Mouse (Mus musculus) MEL (cell line): ENCODE measurements around the gene Cyfip2. TPM values are rescaled to one million over a fixed set of nuclear protein-coding genes. Genes with fewer than 3 reads are reported as not detected.
A peak's percentile ranks its signal among the peaks of the same experiment; 100 is the strongest.

ENCODE experiments used
- DNase-seq: peaks from one replicate; pipeline ENCODE4 v3.0.0; 2011; ENCODE audit warnings: low read depth, low spot score
- H3K27ac ChIP-seq: 2 replicates; pipeline ENCODE4 v1.5.1; 2012; ENCODE audit warnings: low read depth, mild to moderate bottlenecking, control low read depth, low read length, moderate library complexity; ENCODE audit not compliant: control insufficient read depth
- H3K27me3 ChIP-seq, 2 experiments: fragments of 150-350 bp in 1 of 2; sonication (generic) in 1 of 2; 2 replicates each; pipeline ENCODE4 v1.6.1; 2012; ENCODE audit warnings: low read length in 2 of 2, mild to moderate bottlenecking in 2 of 2, improper control_type of control experiment in 1 of 2, moderate library complexity in 1 of 2; ENCODE audit not compliant: insufficient read depth in 2 of 2, control insufficient read depth in 1 of 2
- H3K36me3 ChIP-seq, 2 experiments: 2 replicates each; pipeline ENCODE4 v1.6.1; 2012 to 2014; ENCODE audit warnings: low read length in 2 of 2, improper control_type of control experiment in 1 of 2, inconsistent platforms in 1 of 2, mild to moderate bottlenecking in 1 of 2; ENCODE audit not compliant: insufficient read depth in 2 of 2, control insufficient read depth in 1 of 2
- H3K4me1 ChIP-seq, 2 experiments: fragments of 150-350 bp in 1 of 2; sonication (generic) in 1 of 2; 2 replicates each; pipeline ENCODE4 v1.6.1; 2012; ENCODE audit warnings: low read length in 2 of 2, improper control_type of control experiment in 1 of 2, mild to moderate bottlenecking in 1 of 2; ENCODE audit not compliant: insufficient read depth in 2 of 2, control insufficient read depth in 1 of 2
- H3K4me3 ChIP-seq, 2 experiments: fragments of 150-350 bp in 1 of 2; sonication (generic) in 1 of 2; 2 replicates each; pipeline ENCODE4 v1.5.1; 2012; ENCODE audit warnings: low read depth in 2 of 2, low read length in 2 of 2, mild to moderate bottlenecking in 2 of 2, moderate library complexity in 2 of 2, control low read depth in 1 of 2, improper control_type of control experiment in 1 of 2; ENCODE audit not compliant: control insufficient read depth in 1 of 2, insufficient read depth in 1 of 2
- H3K79me2 ChIP-seq: 2 replicates; pipeline ENCODE4 v1.6.1; 2012; ENCODE audit warnings: mild to moderate bottlenecking, low read length, moderate library complexity; ENCODE audit not compliant: control insufficient read depth, poor library complexity, insufficient read depth
- H3K9ac ChIP-seq: 2 replicates; pipeline ENCODE4 v1.6.1; 2012; ENCODE audit warnings: low read depth, mild to moderate bottlenecking, control low read depth, low read length, moderate library complexity; ENCODE audit not compliant: control insufficient read depth, poor library complexity, severe bottlenecking
- H3K9me3 ChIP-seq: fragments of 150-350 bp; sonication (generic); replicated peaks from 2 replicates; pipeline ENCODE4 v1.6.1; 2012; ENCODE audit warnings: mild to moderate bottlenecking, low read length, improper control_type of control experiment, moderate library complexity; ENCODE audit not compliant: insufficient read depth
- BHLHE40 ChIP-seq: IDR thresholded peaks from 2 replicates; pipeline ENCODE4 v1.6.1; 2012; ENCODE audit warnings: low read depth, mild to moderate bottlenecking, inconsistent platforms, low read length, improper control_type of control experiment, borderline replicate concordance
- CHD1 ChIP-seq: IDR thresholded peaks from 2 replicates; pipeline ENCODE4 v1.6.1; 2012; ENCODE audit warnings: low read depth, mild to moderate bottlenecking, inconsistent platforms, low read length, improper control_type of control experiment
- CTCF ChIP-seq, 3 experiments: IDR thresholded peaks in 2 of 3; conservative IDR thresholded peaks in 1 of 3; 2 replicates each; pipeline ENCODE4 v1.5.1; 2011 to 2012; ENCODE audit warnings: low read length in 3 of 3, low read depth in 2 of 3, mild to moderate bottlenecking in 2 of 3, improper control_type of control experiment in 1 of 3, inconsistent platforms in 1 of 3, mixed read lengths in 1 of 3, moderate library complexity in 1 of 3; ENCODE audit not compliant: control insufficient read depth in 1 of 3, insufficient read depth in 1 of 3, poor library complexity in 1 of 3, severe bottlenecking in 1 of 3
- GABPA ChIP-seq: IDR thresholded peaks from 2 replicates; pipeline ENCODE4 v1.6.1; 2012; ENCODE audit warnings: low read depth, mild to moderate bottlenecking, inconsistent platforms, low read length, improper control_type of control experiment, moderate library complexity
- HCFC1 ChIP-seq: IDR thresholded peaks from 2 replicates; pipeline ENCODE4 v1.6.1; 2012; ENCODE audit warnings: low read depth, mild to moderate bottlenecking, inconsistent platforms, low read length, improper control_type of control experiment, moderate library complexity
- JUND ChIP-seq: IDR thresholded peaks from 2 replicates; pipeline ENCODE4 v1.6.1; 2011; ENCODE audit warnings: low read depth, mild to moderate bottlenecking, improper control_type of control experiment, low read length
- MAFK ChIP-seq: IDR thresholded peaks from 2 replicates; pipeline ENCODE4 v1.6.1; 2011; ENCODE audit warnings: low read depth, mild to moderate bottlenecking, low read length, improper control_type of control experiment, borderline replicate concordance
- MAZ ChIP-seq: IDR thresholded peaks from 2 replicates; pipeline ENCODE4 v1.6.1; 2012; ENCODE audit warnings: low read depth, mild to moderate bottlenecking, inconsistent platforms, low read length, improper control_type of control experiment
- MEF2A ChIP-seq: IDR thresholded peaks from 2 replicates; pipeline ENCODE4 v1.6.1; 2014; ENCODE audit warnings: low read depth, mild to moderate bottlenecking, inconsistent platforms, low read length, improper control_type of control experiment; ENCODE audit not compliant: poor library complexity, insufficient replicate concordance, severe bottlenecking; ENCODE audit errors: extremely low read depth
- MYB ChIP-seq: IDR thresholded peaks from 2 replicates; pipeline ENCODE4 v1.6.1; 2011; ENCODE audit warnings: mild to moderate bottlenecking, low read depth, low read length, improper control_type of control experiment
- NRF1 ChIP-seq: IDR thresholded peaks from 2 replicates; pipeline ENCODE4 v1.6.1; 2014; ENCODE audit warnings: low read depth, mild to moderate bottlenecking, inconsistent platforms, low read length, improper control_type of control experiment, moderate library complexity; ENCODE audit not compliant: poor library complexity, insufficient read depth, severe bottlenecking
- RAD21 ChIP-seq: IDR thresholded peaks from 2 replicates; pipeline ENCODE4 v1.6.1; 2011; ENCODE audit warnings: mild to moderate bottlenecking, low read depth, low read length, improper control_type of control experiment
- SIN3A ChIP-seq: IDR thresholded peaks from 2 replicates; pipeline ENCODE4 v1.6.1; 2012; ENCODE audit warnings: low read length, improper control_type of control experiment, inconsistent platforms
- SMC3 ChIP-seq: IDR thresholded peaks from 2 replicates; pipeline ENCODE4 v1.6.1; 2011; ENCODE audit warnings: low read depth, low read length, improper control_type of control experiment
- TBP ChIP-seq: IDR thresholded peaks from 2 replicates; pipeline ENCODE4 v1.8.0; 2011; ENCODE audit warnings: low read depth, low read length, improper control_type of control experiment
- TCF12 ChIP-seq: IDR thresholded peaks from 2 replicates; pipeline ENCODE4 v1.6.1; 2014; ENCODE audit warnings: low read depth, mild to moderate bottlenecking, inconsistent platforms, low read length, improper control_type of control experiment, moderate library complexity
- UBTF ChIP-seq: IDR thresholded peaks from 2 replicates; pipeline ENCODE4 v1.6.1; 2012; ENCODE audit warnings: low read depth, mild to moderate bottlenecking, inconsistent platforms, low read length, improper control_type of control experiment, moderate library complexity, borderline replicate concordance; ENCODE audit not compliant: insufficient read depth
- USF1 ChIP-seq: IDR thresholded peaks from 2 replicates; pipeline ENCODE4 v1.6.1; 2014; ENCODE audit warnings: low read depth, mild to moderate bottlenecking, inconsistent platforms, low read length, improper control_type of control experiment, moderate library complexity
- USF2 ChIP-seq, 2 experiments: IDR thresholded peaks; 2 replicates each; pipeline ENCODE4 v1.6.1; 2011 to 2012; ENCODE audit warnings: improper control_type of control experiment in 2 of 2, low read length in 2 of 2, borderline replicate concordance in 1 of 2, inconsistent platforms in 1 of 2, low read depth in 1 of 2, mild to moderate bottlenecking in 1 of 2; ENCODE audit not compliant: insufficient read depth in 1 of 2
- ZC3H11A ChIP-seq: IDR thresholded peaks from 2 replicates; pipeline ENCODE4 v1.6.1; 2012; ENCODE audit warnings: low read depth, mild to moderate bottlenecking, inconsistent platforms, low read length, improper control_type of control experiment
- ZNF384 ChIP-seq: IDR thresholded peaks from 2 replicates; pipeline ENCODE4 v1.6.1; 2012; ENCODE audit warnings: low read depth, mild to moderate bottlenecking, inconsistent platforms, low read length, improper control_type of control experiment
- polyA plus RNA-seq, 2 experiments: library from polyadenylated mRNA; stranded (reverse) in 1 of 2; unstranded in 1 of 2; fragments of >175 nt in 1 of 2; fragments of >200 nt in 1 of 2; gene quantifications; 2 replicates each; pipeline versions ENCODE4 v1.2.1 to v1.2.4; 2012; ENCODE audit warnings: low replicate concordance in 2 of 2, low read depth in 1 of 2; ENCODE audit not compliant: insufficient read length in 2 of 2, insufficient read depth in 1 of 2, missing spikeins in 1 of 2
- total RNA-seq: library from RNA; depleted of rRNA; stranded (reverse); fragments of 300-350 nt; gene quantifications from 2 replicates; pipeline ENCODE4 v1.2.3, GENCODE M21; 2012

Gene Cyfip2
- total and polyA plus RNA-seq, 3 experiments = 9.9 to 31.8 (median 18.9) TPM

DNA sequence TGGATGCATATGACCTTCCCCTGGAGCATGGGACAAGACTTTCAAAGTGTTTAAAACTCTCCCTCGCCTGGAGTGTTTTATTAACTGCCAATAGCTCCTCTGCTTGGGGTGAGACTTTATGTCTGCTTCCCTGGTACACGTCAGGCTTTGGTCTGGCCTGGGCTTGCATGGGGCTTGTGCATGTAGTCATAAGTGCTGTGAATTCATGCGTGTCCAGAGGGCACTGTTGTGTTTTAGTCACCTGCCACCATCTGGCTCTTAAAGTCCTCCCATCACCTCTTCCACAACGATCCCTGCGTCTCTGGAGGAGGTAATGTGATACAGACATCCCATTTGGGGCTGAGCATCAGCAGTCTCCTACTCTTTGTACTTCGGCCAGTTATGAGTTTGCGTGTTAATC, 8.9 kb upstream of the Cyfip2 start:
- no peak for DNase-seq
- no peaks in the 10 kb centered on the region for H3K36me3 ChIP-seq
- H3K79me2 ChIP-seq = no peaks in the 10 kb centered on the region
- H3K9ac ChIP-seq = no peak overlapping the region
- no peaks in the 10 kb centered on the region for H3K4me1 ChIP-seq
- H3K9me3 ChIP-seq = no peaks in the 10 kb centered on the region
- TF ChIP-seq MEF2A = no peak
- TF ChIP-seq MAFK = no peak
- no peak for TF ChIP-seq TBP
- no peak for TF ChIP-seq HCFC1
- no peak for TF ChIP-seq ZC3H11A
- no peak for TF ChIP-seq SMC3
- no peak for TF ChIP-seq SIN3A
- TF ChIP-seq MYB = no peak
- no peak for TF ChIP-seq CTCF (IDR thresholded peaks at IDR 0.05 in 2 of 3, conservative IDR thresholded peaks at IDR 0.05 in 1 of 3; ENCODE audit: control insufficient read depth in 1 of 3, insufficient read depth in 1 of 3, low read depth in 2 of 3, low read length in 3 of 3, poor library complexity in 1 of 3, severe bottlenecking in 1 of 3)
- TF ChIP-seq JUND = no peak
- no peak for TF ChIP-seq NRF1
- no peak for TF ChIP-seq CHD1
- no peak for TF ChIP-seq USF2 (IDR thresholded peaks at IDR 0.05; ENCODE audit: borderline replicate concordance in 1 of 2, insufficient read depth in 1 of 2, low read depth in 1 of 2, low read length in 2 of 2)
- no peak for TF ChIP-seq RAD21
- TF ChIP-seq ZNF384 = no peak
- no peak for TF ChIP-seq TCF12
- no peak for TF ChIP-seq GABPA
- no peak for TF ChIP-seq BHLHE40
- TF ChIP-seq, all 39 proteins: peak for 0
- H3K4me3 ChIP-seq = no peak overlapping the region
- peaks cover 3 to 8% of the 10 kb centered on the region in 2 experiments; a peak in 3 of 4 replicates for H3K27me3 ChIP-seq
- H3K27ac ChIP-seq = no peak overlapping the region

DNA sequence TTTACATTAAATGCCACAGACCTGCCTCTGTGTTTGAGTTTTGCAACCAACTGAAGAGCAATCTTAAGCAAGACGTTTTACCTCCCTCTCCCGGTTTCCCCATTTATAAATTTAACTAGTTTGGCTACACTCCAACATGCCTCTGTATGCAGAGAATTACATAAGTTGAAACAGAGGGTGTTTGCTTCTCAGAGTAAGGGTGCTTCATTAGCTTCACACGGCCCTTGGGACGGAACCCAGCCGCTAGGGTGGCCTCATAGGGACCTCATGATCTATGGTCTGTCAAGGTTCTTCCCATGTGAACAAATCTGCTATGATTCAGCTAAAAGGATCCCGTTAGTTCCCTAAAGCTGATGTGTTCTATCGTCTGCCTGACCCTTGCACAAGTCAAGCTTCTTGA, 1.9 kb upstream of the Cyfip2 start:
- peaks cover 0 to 22% of the 10 kb centered on the region in 2 experiments; a peak in 3 of 4 replicates for H3K4me1 ChIP-seq
- no peak overlapping the region for H3K4me3 ChIP-seq
- H3K79me2 ChIP-seq = peaks cover 2% of the 10 kb centered on the region; the same call in 1 of the 2 replicates
- peaks cover 0 to 10% of the 10 kb centered on the region in 2 experiments; a peak in 2 of 4 replicates for H3K36me3 ChIP-seq
- H3K9ac ChIP-seq = no peak overlapping the region
- DNase-seq = peak; percentile 39
- TF ChIP-seq UBTF (no peak), USF1 (no peak), MEF2A (no peak), MAFK (no peak), CTCF (IDR thresholded peaks at IDR 0.05 in 2 of 3, conservative IDR thresholded peaks at IDR 0.05 in 1 of 3; ENCODE audit: control insufficient read depth in 1 of 3, insufficient read depth in 1 of 3, low read depth in 2 of 3, low read length in 3 of 3, poor library complexity in 1 of 3, severe bottlenecking in 1 of 3) (no peak), TBP (no peak), MAZ (no peak)
- H3K9me3 ChIP-seq = no peaks in the 10 kb centered on the region
- H3K27me3 ChIP-seq = peaks cover under 1 to 3% of the 10 kb centered on the region in 2 experiments; a peak in 3 of 4 replicates
- H3K27ac ChIP-seq = no peak overlapping the region
